Mouse (Mus musculus): Measurements from ENCODE around the gene Polr3gl. TPM values are rescaled to one million over a fixed set of nuclear protein-coding genes. Genes with fewer than 3 reads are reported as not detected.

The Polr3gl gene
- polyA plus RNA-seq, 1 experiment from 2014 or later, result 35.8 TPM

GRCm38 (mm10) chr3:96547389-96547960 lies 46.5 kb downstream of the Polr3gl start:
- ATAC-seq (ENCODE audit: low FRiP score, low read depth), result no peak
- H3K4me1 ChIP-seq, result peaks cover 8% of the 10 kb centered on the region
- peaks cover 17% of the 10 kb centered on the region for H3K27me3 ChIP-seq
- no peak overlapping the region for H3K9ac ChIP-seq (replicated peaks)
- H3K27ac ChIP-seq (replicated peaks), result no peak overlapping the region
- no peaks in the 10 kb centered on the region for H3K9me3 ChIP-seq
- peak overlapping the region; percentile 35; the same call in 1 of the 2 replicates for H3K4me2 ChIP-seq (replicated peaks)
- H3K4me3 ChIP-seq, result no peak overlapping the region
- no peaks in the 10 kb centered on the region for H3K36me3 ChIP-seq
- WGBS, result 8% methylated on average over 14 of the region's 14 CpGs

- ATAC-seq (ENCODE audit: low FRiP score, low read depth), result no peak
- Histone ChIP-seq H3K4me3 (no peak overlapping the region), H3K27ac (replicated peaks) (no peak overlapping the region), H3K9me3 (no peaks in the 10 kb centered on the region), H3K4me1 (peaks cover 8% of the 10 kb centered on the region), H3K9ac (replicated peaks) (no peak overlapping the region), H3K4me2 (replicated peaks) (0 out of 2 replicates have a peak overlapping the region, but pooled peaks have one; percentile 6), H3K36me3 (no peaks in the 10 kb centered on the region), H3K27me3 (peaks cover 23% of the 10 kb centered on the region)
- WGBS, result 49% methylated on average over 4 of the region's 4 CpGs
Measured at GRCm38 (mm10) chr3:96546880-96547279, 47.1 kb downstream of the Polr3gl start.

- 66% methylated on average over 1 of the region's 1 CpGs for WGBS
- Histone ChIP-seq H3K4me1 (peaks cover 7% of the 10 kb centered on the region), H3K4me3 (no peak overlapping the region), H3K9me3 (no peaks in the 10 kb centered on the region), H3K27ac (replicated peaks) (no peak overlapping the region), H3K27me3 (peaks cover 24% of the 10 kb centered on the region), H3K36me3 (no peaks in the 10 kb centered on the region), H3K4me2 (replicated peaks) (no peak overlapping the region), H3K9ac (replicated peaks) (no peak overlapping the region)
- no peak for ATAC-seq (ENCODE audit: low FRiP score, low read depth)
Measured at GRCm38 (mm10) chr3:96545565-96545964, 48.4 kb downstream of the Polr3gl start.

- WGBS, result 86% methylated on average over 11 of the region's 11 CpGs
- no peaks in the 10 kb centered on the region for H3K36me3 ChIP-seq
Measured at GRCm38 (mm10) chr3:96543345-96543744, 50.6 kb downstream of the Polr3gl start.

GRCm38 (mm10) chr3:96542554-96542953 lies 51.4 kb downstream of the Polr3gl start:
- no peak for ATAC-seq (ENCODE audit: low FRiP score, low read depth)
- WGBS, result 82% methylated on average over 8 of the region's 8 CpGs
- Histone ChIP-seq H3K4me1 (peaks cover 5% of the 10 kb centered on the region), H3K27me3 (peaks cover 23% of the 10 kb centered on the region), H3K36me3 (no peaks in the 10 kb centered on the region), H3K9ac (replicated peaks) (no peak overlapping the region), H3K4me3 (no peak overlapping the region), H3K27ac (replicated peaks) (no peak overlapping the region), H3K9me3 (no peaks in the 10 kb centered on the region), H3K4me2 (replicated peaks) (no peak overlapping the region)

More at GRCm38 (mm10) chr3:96543345-96543744, 50.6 kb downstream of the Polr3gl start:
- Histone ChIP-seq H3K4me2 (replicated peaks) (no peak overlapping the region), H3K9ac (replicated peaks) (no peak overlapping the region), H3K27ac (replicated peaks) (no peak overlapping the region), H3K4me3 (no peak overlapping the region), H3K9me3 (no peaks in the 10 kb centered on the region), H3K27me3 (peaks cover 23% of the 10 kb centered on the region), H3K4me1 (peaks cover 7% of the 10 kb centered on the region)
- ATAC-seq (ENCODE audit: low FRiP score, low read depth), result no peak

GRCm38 (mm10) chr3:96541328-96542078 lies 52.5 kb downstream of the Polr3gl start:
- H3K27ac ChIP-seq (replicated peaks), result no peak overlapping the region
- 0 out of 2 replicates have a peak, but pooled peaks cover 4% of the 10 kb centered on the region for H3K4me1 ChIP-seq
- no peak for ATAC-seq (ENCODE audit: low FRiP score, low read depth)
- no peak overlapping the region for H3K4me3 ChIP-seq
- no peaks in the 10 kb centered on the region for H3K36me3 ChIP-seq
- peaks cover 23% of the 10 kb centered on the region for H3K27me3 ChIP-seq
- H3K4me2 ChIP-seq (replicated peaks), result no peak overlapping the region
- 23% methylated on average over 14 of the region's 14 CpGs for WGBS
- no peaks in the 10 kb centered on the region for H3K9me3 ChIP-seq
- no peak overlapping the region for H3K9ac ChIP-seq (replicated peaks)

- H3K4me3 ChIP-seq, result no peak overlapping the region
- no peaks in the 10 kb centered on the region for H3K36me3 ChIP-seq
- peaks cover 18% of the 10 kb centered on the region for H3K27me3 ChIP-seq
- 0 out of 2 replicates have a peak, but pooled peaks cover 4% of the 10 kb centered on the region for H3K4me1 ChIP-seq
- no peak overlapping the region for H3K9ac ChIP-seq (replicated peaks)
- 27% methylated on average over 6 of the region's 6 CpGs for WGBS
- no peaks in the 10 kb centered on the region for H3K9me3 ChIP-seq
- ATAC-seq (ENCODE audit: low FRiP score, low read depth), result no peak
- H3K27ac ChIP-seq (replicated peaks), result no peak overlapping the region
- no peak overlapping the region for H3K4me2 ChIP-seq (replicated peaks)
Measured at GRCm38 (mm10) chr3:96540740-96541139, 53.2 kb downstream of the Polr3gl start.

GRCm38 (mm10) chr3:96539316-96539715 lies 54.7 kb downstream of the Polr3gl start:
- H3K27me3 ChIP-seq, result peaks cover 18% of the 10 kb centered on the region
- no peaks in the 10 kb centered on the region for H3K9me3 ChIP-seq
- 76% methylated on average over 2 of the region's 2 CpGs for WGBS
- no peaks in the 10 kb centered on the region for H3K36me3 ChIP-seq
- no peak overlapping the region for H3K4me2 ChIP-seq (replicated peaks)
- H3K27ac ChIP-seq (replicated peaks), result no peak overlapping the region
- ATAC-seq (ENCODE audit: low FRiP score, low read depth), result no peak
- no peak overlapping the region for H3K4me3 ChIP-seq
- no peak overlapping the region for H3K9ac ChIP-seq (replicated peaks)
- 0 out of 2 replicates have a peak, but pooled peaks cover 4% of the 10 kb centered on the region for H3K4me1 ChIP-seq

- H3K9ac ChIP-seq (replicated peaks), result no peak overlapping the region
- H3K9me3 ChIP-seq, result no peaks in the 10 kb centered on the region
- no peaks in the 10 kb centered on the region for H3K4me1 ChIP-seq
- no peak overlapping the region for H3K27ac ChIP-seq (replicated peaks)
- H3K27me3 ChIP-seq, result peaks cover 5% of the 10 kb centered on the region
- H3K4me3 ChIP-seq, result no peak overlapping the region
- no peak overlapping the region for H3K4me2 ChIP-seq (replicated peaks)
- no peaks in the 10 kb centered on the region for H3K36me3 ChIP-seq
- ATAC-seq (ENCODE audit: low FRiP score, low read depth), result no peak
- 76% methylated on average over 2 of the region's 2 CpGs for WGBS
Measured at GRCm38 (mm10) chr3:96534300-96534699, 59.7 kb downstream of the Polr3gl start.

- Histone ChIP-seq H3K4me2 (replicated peaks) (no peak overlapping the region), H3K27me3 (peaks cover 27% of the 10 kb centered on the region), H3K4me3 (no peak overlapping the region), H3K27ac (replicated peaks) (no peak overlapping the region), H3K4me1 (peaks cover 14% of the 10 kb centered on the region), H3K9ac (replicated peaks) (no peak overlapping the region), H3K36me3 (no peaks in the 10 kb centered on the region), H3K9me3 (no peaks in the 10 kb centered on the region)
- ATAC-seq (ENCODE audit: low FRiP score, low read depth), result no peak
- WGBS, result 71% methylated on average over 7 of the region's 7 CpGs
Measured at GRCm38 (mm10) chr3:96532050-96532449, 61.9 kb downstream of the Polr3gl start.

- no peak for ATAC-seq (ENCODE audit: low FRiP score, low read depth)
- no peak overlapping the region for H3K9ac ChIP-seq (replicated peaks)
- WGBS, result 40% methylated on average over 9 of the region's 9 CpGs
- 0 out of 2 replicates have a peak overlapping the region, but pooled peaks have one; percentile 1 for H3K4me3 ChIP-seq
- H3K4me1 ChIP-seq, result peaks cover 19% of the 10 kb centered on the region
- H3K9me3 ChIP-seq, result no peaks in the 10 kb centered on the region
- H3K27me3 ChIP-seq, result peaks cover 44% of the 10 kb centered on the region
- no peak overlapping the region for H3K4me2 ChIP-seq (replicated peaks)
- H3K36me3 ChIP-seq, result no peaks in the 10 kb centered on the region
- H3K27ac ChIP-seq (replicated peaks), result no peak overlapping the region
Measured at GRCm38 (mm10) chr3:96528506-96528905, 65.5 kb downstream of the Polr3gl start.

Measured in midbrain, embryonic 12.5 days (tissue).